Mouse (Mus musculus): ENCODE data around the gene Cldn14. TPM values are rescaled to one million over a fixed set of nuclear protein-coding genes. Genes with fewer than 3 reads are reported as not detected.

The Cldn14 gene
- polyA plus RNA-seq, 1 experiment from 2014 or later, result not detected

GRCm38 (mm10) chr16:93967893-93968292 lies 40.7 kb downstream of the Cldn14 start:
- no peak overlapping the region for H3K4me3 ChIP-seq
- H3K36me3 ChIP-seq, result no peaks in the 10 kb centered on the region
- no peaks in the 10 kb centered on the region for H3K9me3 ChIP-seq (replicated peaks)
- no peak overlapping the region for H3K27ac ChIP-seq (replicated peaks)
- H3K27me3 ChIP-seq (ENCODE audit: low read depth, poor library complexity, severe bottlenecking), result no peaks in the 10 kb centered on the region
- WGBS, result 95% methylated on average over 8 of the region's 8 CpGs
- H3K4me1 ChIP-seq, result no peaks in the 10 kb centered on the region
- no peak for DNase-seq (ENCODE audit: low spot score)

- H3K4me3 ChIP-seq, result no peak overlapping the region
- no peaks in the 10 kb centered on the region for H3K36me3 ChIP-seq
- 71% methylated on average over 5 of the region's 5 CpGs for WGBS
- H3K9me3 ChIP-seq (replicated peaks), result no peaks in the 10 kb centered on the region
- DNase-seq (ENCODE audit: low spot score), result no peak
- no peaks in the 10 kb centered on the region for H3K27me3 ChIP-seq (ENCODE audit: low read depth, poor library complexity, severe bottlenecking)
- H3K27ac ChIP-seq (replicated peaks), result no peak overlapping the region
- H3K4me1 ChIP-seq, result no peaks in the 10 kb centered on the region
These were observed 46.4 kb downstream of the Cldn14 start for GRCm38 (mm10) chr16:93962283-93962682.

GRCm38 (mm10) chr16:93961099-93961646 lies 47.5 kb downstream of the Cldn14 start:
- no peaks in the 10 kb centered on the region for H3K36me3 ChIP-seq
- DNase-seq (ENCODE audit: low spot score), result no peak
- 89% methylated on average over 11 of the region's 11 CpGs for WGBS
- H3K27ac ChIP-seq (replicated peaks), result no peak overlapping the region
- no peaks in the 10 kb centered on the region for H3K4me1 ChIP-seq
- H3K4me3 ChIP-seq, result no peak overlapping the region
- H3K9me3 ChIP-seq (replicated peaks), result no peaks in the 10 kb centered on the region
- no peaks in the 10 kb centered on the region for H3K27me3 ChIP-seq (ENCODE audit: low read depth, poor library complexity, severe bottlenecking)

- WGBS, result 87% methylated on average over 4 of the region's 4 CpGs
- H3K9me3 ChIP-seq (replicated peaks), result no peaks in the 10 kb centered on the region
These were observed 48.1 kb downstream of the Cldn14 start for GRCm38 (mm10) chr16:93960495-93960894.

GRCm38 (mm10) chr16:93957402-93957801 lies 51.2 kb downstream of the Cldn14 start:
- Histone ChIP-seq H3K27ac (replicated peaks) (no peak overlapping the region), H3K27me3 (ENCODE audit: low read depth, poor library complexity, severe bottlenecking) (no peaks in the 10 kb centered on the region), H3K36me3 (no peaks in the 10 kb centered on the region), H3K4me1 (no peaks in the 10 kb centered on the region), H3K9me3 (replicated peaks) (no peaks in the 10 kb centered on the region), H3K4me3 (no peak overlapping the region)
- WGBS, result 91% methylated on average over 12 of the region's 12 CpGs
- no peak for DNase-seq (ENCODE audit: low spot score)

More at GRCm38 (mm10) chr16:93960495-93960894, 48.1 kb downstream of the Cldn14 start:
- Histone ChIP-seq H3K27me3 (ENCODE audit: low read depth, poor library complexity, severe bottlenecking) (no peaks in the 10 kb centered on the region), H3K27ac (replicated peaks) (no peak overlapping the region), H3K4me3 (no peak overlapping the region), H3K4me1 (no peaks in the 10 kb centered on the region), H3K36me3 (no peaks in the 10 kb centered on the region)
- no peak for DNase-seq (ENCODE audit: low spot score)

- Histone ChIP-seq H3K27ac (replicated peaks) (no peak overlapping the region), H3K9me3 (replicated peaks) (no peaks in the 10 kb centered on the region), H3K36me3 (no peaks in the 10 kb centered on the region), H3K27me3 (ENCODE audit: low read depth, poor library complexity, severe bottlenecking) (no peaks in the 10 kb centered on the region), H3K4me1 (no peaks in the 10 kb centered on the region), H3K4me3 (no peak overlapping the region)
- DNase-seq (ENCODE audit: low spot score), result no peak
- 90% methylated on average over 7 of the region's 7 CpGs for WGBS
These were observed 51.7 kb downstream of the Cldn14 start for GRCm38 (mm10) chr16:93956986-93957385.

- H3K9me3 ChIP-seq (replicated peaks), result no peaks in the 10 kb centered on the region
- no peak for DNase-seq (ENCODE audit: low spot score)
- H3K36me3 ChIP-seq, result no peaks in the 10 kb centered on the region
- H3K4me3 ChIP-seq, result no peak overlapping the region
- H3K4me1 ChIP-seq, result no peaks in the 10 kb centered on the region
- peaks cover 8% of the 10 kb centered on the region; the same call in 1 of the 2 replicates for H3K27me3 ChIP-seq (ENCODE audit: low read depth, poor library complexity, severe bottlenecking)
- 94% methylated on average over 4 of the region's 4 CpGs for WGBS
- no peak overlapping the region for H3K27ac ChIP-seq (replicated peaks)
These were observed 61.2 kb downstream of the Cldn14 start for GRCm38 (mm10) chr16:93947396-93947795.

- Histone ChIP-seq H3K4me3 (no peak overlapping the region), H3K36me3 (no peaks in the 10 kb centered on the region), H3K9me3 (replicated peaks) (no peaks in the 10 kb centered on the region), H3K27ac (replicated peaks) (no peak overlapping the region), H3K4me1 (no peaks in the 10 kb centered on the region), H3K27me3 (ENCODE audit: low read depth, poor library complexity, severe bottlenecking) (peaks cover 4% of the 10 kb centered on the region; the same call in 1 of the 2 replicates)
- DNase-seq (ENCODE audit: low spot score), result no peak
- 88% methylated on average over 6 of the region's 6 CpGs for WGBS
These were observed 64.3 kb downstream of the Cldn14 start for GRCm38 (mm10) chr16:93944301-93944700.

- H3K4me3 ChIP-seq, result no peak overlapping the region
- no peak for DNase-seq (ENCODE audit: low spot score)
- H3K9me3 ChIP-seq (replicated peaks), result no peaks in the 10 kb centered on the region
- 88% methylated on average over 10 of the region's 10 CpGs for WGBS
- peaks cover 7% of the 10 kb centered on the region; the same call in 1 of the 2 replicates for H3K27me3 ChIP-seq (ENCODE audit: low read depth, poor library complexity, severe bottlenecking)
- H3K4me1 ChIP-seq, result 0 out of 2 replicates have a peak, but pooled peaks cover 3% of the 10 kb centered on the region
- H3K36me3 ChIP-seq, result no peaks in the 10 kb centered on the region
- no peak overlapping the region for H3K27ac ChIP-seq (replicated peaks)
These were observed 65.7 kb downstream of the Cldn14 start for GRCm38 (mm10) chr16:93942796-93943502.

GRCm38 (mm10) chr16:93941781-93942567 lies 66.7 kb downstream of the Cldn14 start:
- DNase-seq (ENCODE audit: low spot score), result no peak
- 0 out of 2 replicates have a peak, but pooled peaks cover 3% of the 10 kb centered on the region for H3K4me1 ChIP-seq
- WGBS, result 85% methylated on average over 10 of the region's 10 CpGs
- no peaks in the 10 kb centered on the region for H3K9me3 ChIP-seq (replicated peaks)
- H3K27ac ChIP-seq (replicated peaks), result no peak overlapping the region
- H3K27me3 ChIP-seq (ENCODE audit: low read depth, poor library complexity, severe bottlenecking), result peaks cover 17% of the 10 kb centered on the region
- no peak overlapping the region for H3K4me3 ChIP-seq
- H3K36me3 ChIP-seq, result no peaks in the 10 kb centered on the region

GRCm38 (mm10) chr16:93939961-93940360 lies 68.7 kb downstream of the Cldn14 start:
- Histone ChIP-seq H3K36me3 (no peaks in the 10 kb centered on the region), H3K27me3 (ENCODE audit: low read depth, poor library complexity, severe bottlenecking) (peaks cover 37% of the 10 kb centered on the region), H3K4me1 (peaks cover 6% of the 10 kb centered on the region; the same call in 1 of the 2 replicates), H3K27ac (replicated peaks) (no peak overlapping the region), H3K4me3 (no peak overlapping the region), H3K9me3 (replicated peaks) (no peaks in the 10 kb centered on the region)
- WGBS, result 73% methylated on average over 4 of the region's 4 CpGs
- no peak for DNase-seq (ENCODE audit: low spot score)

- no peaks in the 10 kb centered on the region for H3K9me3 ChIP-seq (replicated peaks)
- H3K4me1 ChIP-seq, result peaks cover 10% of the 10 kb centered on the region
- no peaks in the 10 kb centered on the region for H3K36me3 ChIP-seq
- peaks cover 49% of the 10 kb centered on the region for H3K27me3 ChIP-seq (ENCODE audit: low read depth, poor library complexity, severe bottlenecking)
- DNase-seq (ENCODE audit: low spot score), result peak; percentile 80
- WGBS, result 19% methylated on average over 16 of the region's 16 CpGs
- H3K4me3 ChIP-seq, result peak overlapping the region; percentile 44
- 0 out of 2 replicates have a peak overlapping the region, but pooled peaks have one; percentile 55 for H3K27ac ChIP-seq (replicated peaks)
These were observed 70.2 kb downstream of the Cldn14 start for GRCm38 (mm10) chr16:93938400-93938846.

Data from midbrain, embryonic 10.5 days (tissue).